Mouse (Mus musculus): ENCODE data around the gene Arhgef10l. TPM values are rescaled to one million over a fixed set of nuclear protein-coding genes. Genes with fewer than 3 reads are reported as not detected.

Arhgef10l gene
- polyA plus RNA-seq, 1 experiment from 2014 or later = 32.3 TPM

DNA sequence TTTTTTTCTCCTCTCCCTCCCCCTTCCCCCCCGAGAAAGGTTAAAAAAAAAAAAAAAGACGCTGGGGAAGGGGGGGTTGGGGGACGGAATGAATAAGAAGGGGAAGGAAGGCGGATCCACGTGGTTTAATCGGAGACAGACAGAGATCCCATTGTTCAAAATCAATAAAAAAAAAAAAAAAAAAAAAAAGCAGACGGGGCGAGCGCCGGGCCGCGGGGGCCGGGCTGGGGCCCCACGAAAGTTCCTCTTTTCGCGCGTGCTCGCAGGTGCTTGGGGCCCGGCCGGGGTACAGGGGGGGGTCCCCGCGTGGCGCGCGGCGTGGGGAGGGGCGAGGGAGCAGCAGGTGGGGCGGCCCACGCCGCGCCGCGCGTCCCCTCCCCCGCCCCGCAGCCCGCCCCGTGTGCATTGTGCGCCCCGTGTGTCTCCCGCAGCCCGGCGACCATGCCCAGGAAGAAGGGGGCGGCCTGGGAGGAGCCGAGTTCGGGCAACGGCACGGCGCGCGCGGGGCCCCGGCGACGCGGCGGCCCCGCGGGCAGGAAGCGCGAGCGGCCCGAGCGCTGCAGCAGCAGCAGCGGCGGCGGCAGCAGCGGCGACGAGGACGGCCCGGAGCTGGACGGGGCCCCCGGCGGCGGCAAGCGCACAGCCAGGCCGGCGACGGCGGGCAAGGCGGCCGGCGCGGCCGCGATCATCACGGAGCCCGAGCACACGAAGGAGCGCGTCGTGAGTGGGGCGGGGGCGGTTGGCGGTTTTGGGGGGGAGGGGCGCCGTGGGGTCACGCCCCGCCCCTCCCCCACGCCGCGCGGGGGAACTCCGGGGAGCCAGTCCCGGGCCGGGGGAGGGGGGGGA, 36.1 kb upstream of the Arhgef10l start:
- Histone ChIP-seq H3K4me1 (replicated peaks) (peaks cover 59% of the 10 kb centered on the region), H3K27me3 (ENCODE audit: insufficient read depth, poor library complexity, severe bottlenecking) (peaks cover 33% of the 10 kb centered on the region), H3K27ac (peak overlapping the region; percentile 100), H3K36me3 (peaks cover 35% of the 10 kb centered on the region), H3K4me3 (peak overlapping the region; percentile 93), H3K9me3 (no peaks in the 10 kb centered on the region)
- WGBS = 2% methylated on average over 101 of the region's 107 CpGs
- DNase-seq (ENCODE audit: low spot score) = peak; percentile 62

- peaks cover 33% of the 10 kb centered on the region for H3K27me3 ChIP-seq (ENCODE audit: insufficient read depth, poor library complexity, severe bottlenecking)
- peak overlapping the region; percentile 100 for H3K27ac ChIP-seq
- H3K36me3 ChIP-seq = peaks cover 27% of the 10 kb centered on the region
- DNase-seq (ENCODE audit: low spot score) = peak; percentile 84
- H3K4me1 ChIP-seq (replicated peaks) = peaks cover 55% of the 10 kb centered on the region
- WGBS = under 1% methylated on average over 61 of the region's 61 CpGs
- H3K9me3 ChIP-seq = no peaks in the 10 kb centered on the region
- peak overlapping the region; percentile 93 for H3K4me3 ChIP-seq
These were observed 35.4 kb upstream of the Arhgef10l start for GRCm38 (mm10) chr4:140701049-140701715.

- peak; percentile 30 for DNase-seq (ENCODE audit: low spot score)
- H3K36me3 ChIP-seq = peaks cover 20% of the 10 kb centered on the region
- H3K27me3 ChIP-seq (ENCODE audit: insufficient read depth, poor library complexity, severe bottlenecking) = peaks cover 33% of the 10 kb centered on the region
- no peaks in the 10 kb centered on the region for H3K9me3 ChIP-seq
- peaks cover 47% of the 10 kb centered on the region for H3K4me1 ChIP-seq (replicated peaks)
- 7% methylated on average over 20 of the region's 20 CpGs for WGBS
- peak within 1 kb of the TSS; percentile 100 for H3K27ac ChIP-seq
- H3K4me3 ChIP-seq = peak within 1 kb of the TSS; percentile 93
These were observed 34.6 kb upstream of the Arhgef10l start, which contains the start of gene Rcc2 for GRCm38 (mm10) chr4:140700269-140701018. TSS of gene Rcc2 (plus strand) at chr4:140700541.

DNA sequence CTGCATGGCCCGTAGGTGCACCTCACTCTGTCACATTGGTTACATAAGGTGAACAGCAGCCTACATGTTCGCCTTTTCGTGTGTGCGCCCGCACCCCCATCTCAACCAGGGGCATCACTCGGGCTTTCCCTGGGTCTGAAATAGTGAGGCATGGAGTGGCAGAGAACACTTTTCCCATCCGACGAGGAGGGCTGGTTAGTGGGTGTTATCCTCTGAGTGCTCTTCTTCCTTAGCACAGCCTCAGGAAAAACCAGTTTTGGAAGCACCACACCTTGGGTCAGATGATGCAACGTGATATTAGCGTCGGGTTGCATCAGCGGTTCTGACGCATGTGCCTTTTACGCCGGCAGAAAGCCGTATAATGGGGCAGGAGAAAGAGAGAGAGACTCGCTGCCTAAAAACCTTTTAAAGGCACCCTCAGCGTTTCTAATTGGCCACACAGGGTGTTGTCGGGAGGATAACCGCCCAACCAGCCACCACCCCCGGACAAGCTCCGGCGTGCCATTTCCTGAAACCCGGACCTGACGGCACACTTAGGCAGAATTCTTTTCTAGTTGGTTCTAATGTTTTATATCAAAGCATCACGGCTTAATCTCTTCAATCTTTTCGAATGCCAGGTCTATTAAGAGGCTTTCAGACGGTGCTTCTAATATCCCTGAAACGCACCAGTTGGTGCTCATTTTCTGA, 33.8 kb upstream of the Arhgef10l start:
- H3K36me3 ChIP-seq = peaks cover 11% of the 10 kb centered on the region
- 5% methylated on average over 29 of the region's 29 CpGs for WGBS
- DNase-seq (ENCODE audit: low spot score) = peak; percentile 37
- H3K4me3 ChIP-seq = peak overlapping the region; percentile 93
- H3K27me3 ChIP-seq (ENCODE audit: insufficient read depth, poor library complexity, severe bottlenecking) = peaks cover 33% of the 10 kb centered on the region
- 0 out of 2 replicates have a peak overlapping the region, but pooled peaks have one; percentile 17 for H3K27ac ChIP-seq
- peaks cover 46% of the 10 kb centered on the region for H3K4me1 ChIP-seq (replicated peaks)
- no peaks in the 10 kb centered on the region for H3K9me3 ChIP-seq

DNA sequence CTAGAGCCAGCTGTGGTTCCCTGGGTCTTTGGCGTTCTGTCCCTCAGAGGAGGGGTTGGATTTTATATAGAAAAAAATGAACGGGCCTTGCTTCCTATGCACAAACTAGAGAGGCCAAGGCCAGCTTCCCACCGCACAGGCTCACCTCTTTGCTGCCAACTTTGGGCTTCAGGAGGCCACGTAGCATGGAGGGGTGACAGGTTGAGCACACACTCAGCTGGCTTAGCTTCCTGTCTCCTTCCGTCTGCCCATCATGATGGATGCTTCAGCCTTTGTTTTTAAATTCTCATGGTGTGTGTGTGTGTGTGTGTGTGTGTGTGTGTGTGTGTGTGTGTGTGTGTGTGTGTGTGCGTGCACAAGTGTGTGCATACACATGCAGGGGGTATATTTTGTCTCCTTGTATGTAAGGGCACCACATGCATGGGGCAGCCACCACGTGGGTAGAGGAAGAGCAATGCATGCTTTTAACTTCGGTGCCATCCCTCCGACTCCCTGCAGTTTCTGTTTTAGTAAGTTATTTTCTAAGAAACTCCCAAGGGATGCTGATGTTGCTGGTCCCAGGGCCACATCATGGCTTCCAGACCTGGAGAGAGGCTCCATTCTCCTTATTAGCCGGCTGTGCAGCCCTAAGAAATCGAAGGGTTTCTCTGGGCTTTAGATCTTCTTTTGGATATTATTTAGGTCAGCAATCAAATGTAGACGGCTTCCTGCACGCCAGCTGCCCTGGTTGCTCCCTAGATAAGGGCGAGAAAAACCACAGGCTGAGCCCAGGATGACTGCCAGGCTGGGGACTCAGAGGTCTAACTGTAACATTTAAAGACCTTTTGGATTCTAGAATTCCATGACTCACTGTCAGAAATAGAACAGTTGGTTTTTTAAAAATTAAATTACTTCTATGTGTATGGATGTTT, 30.1 kb upstream of the Arhgef10l start:
- Histone ChIP-seq H3K36me3 (no peaks in the 10 kb centered on the region), H3K27ac (no peak overlapping the region), H3K4me3 (no peak overlapping the region), H3K9me3 (no peaks in the 10 kb centered on the region), H3K4me1 (replicated peaks) (peaks cover 40% of the 10 kb centered on the region), H3K27me3 (ENCODE audit: insufficient read depth, poor library complexity, severe bottlenecking) (peaks cover 31% of the 10 kb centered on the region)
- 80% methylated on average over 14 of the region's 14 CpGs for WGBS
- no peak for DNase-seq (ENCODE audit: low spot score)

DNA sequence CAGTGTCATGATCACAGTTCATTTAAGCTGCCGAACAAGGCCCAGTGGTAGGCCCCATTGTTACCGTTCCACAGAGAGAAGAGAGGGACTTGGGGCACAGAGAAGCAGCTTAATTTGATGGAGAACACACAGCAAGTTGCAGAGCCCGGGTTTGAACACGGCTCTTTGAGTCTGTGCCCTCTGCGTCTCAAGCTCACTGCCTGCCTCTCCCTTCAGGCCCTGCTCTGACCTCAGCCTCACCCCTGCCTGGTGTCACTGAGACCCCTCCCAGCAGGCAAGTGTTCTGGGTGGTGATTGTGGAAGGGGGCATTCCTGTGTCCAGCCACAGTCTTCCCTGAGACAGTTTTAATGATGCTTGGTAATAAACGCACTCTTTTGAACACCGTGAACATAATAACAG, 29.3 kb upstream of the Arhgef10l start:
- H3K9me3 ChIP-seq = no peaks in the 10 kb centered on the region
- 77% methylated on average over 7 of the region's 7 CpGs for WGBS
- DNase-seq (ENCODE audit: low spot score) = no peak
- H3K36me3 ChIP-seq = no peaks in the 10 kb centered on the region
- no peak overlapping the region for H3K27ac ChIP-seq
- peaks cover 34% of the 10 kb centered on the region for H3K4me1 ChIP-seq (replicated peaks)
- peaks cover 23% of the 10 kb centered on the region for H3K27me3 ChIP-seq (ENCODE audit: insufficient read depth, poor library complexity, severe bottlenecking)
- H3K4me3 ChIP-seq = no peak overlapping the region

DNA sequence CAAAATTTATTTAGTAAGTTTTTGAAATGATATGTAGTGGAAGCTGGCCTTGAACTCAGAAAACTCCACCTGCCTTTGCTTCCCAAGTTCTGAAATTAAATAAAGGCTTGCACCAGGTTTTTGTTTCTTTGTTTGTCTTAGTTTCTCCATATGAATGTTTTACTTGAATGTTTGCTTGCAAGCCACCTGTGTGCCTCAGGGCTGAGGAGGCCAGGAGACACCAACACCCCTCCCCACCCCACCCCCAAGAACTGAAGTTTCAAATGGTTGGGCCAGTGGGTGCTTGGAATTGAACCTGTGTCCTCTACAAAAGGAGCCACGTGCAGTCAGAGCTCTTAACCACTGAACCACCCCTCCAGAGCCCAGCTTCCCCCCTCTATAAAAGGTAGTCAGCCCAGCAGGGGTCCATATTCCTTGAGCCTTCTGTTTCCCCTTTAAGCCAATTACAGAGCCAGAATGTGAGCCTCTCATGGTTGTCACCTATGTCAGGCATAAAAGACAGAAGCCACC, 28.8 kb upstream of the Arhgef10l start:
- no peak overlapping the region for H3K4me3 ChIP-seq
- no peak overlapping the region for H3K27ac ChIP-seq
- H3K4me1 ChIP-seq (replicated peaks) = peaks cover 31% of the 10 kb centered on the region
- no peaks in the 10 kb centered on the region for H3K36me3 ChIP-seq
- no peak for DNase-seq (ENCODE audit: low spot score)
- peaks cover 18% of the 10 kb centered on the region for H3K27me3 ChIP-seq (ENCODE audit: insufficient read depth, poor library complexity, severe bottlenecking)
- H3K9me3 ChIP-seq = no peaks in the 10 kb centered on the region
- WGBS = 37% methylated on average over 1 of the region's 1 CpGs

- DNase-seq (ENCODE audit: low spot score) = no peak
- Histone ChIP-seq H3K27me3 (ENCODE audit: insufficient read depth, poor library complexity, severe bottlenecking) (peaks cover 7% of the 10 kb centered on the region), H3K27ac (no peak overlapping the region), H3K9me3 (no peaks in the 10 kb centered on the region), H3K36me3 (no peaks in the 10 kb centered on the region), H3K4me1 (replicated peaks) (peaks cover 26% of the 10 kb centered on the region), H3K4me3 (no peak overlapping the region)
- WGBS = 80% methylated on average over 4 of the region's 4 CpGs
These were observed 27.7 kb upstream of the Arhgef10l start for GRCm38 (mm10) chr4:140693513-140693912.

DNA sequence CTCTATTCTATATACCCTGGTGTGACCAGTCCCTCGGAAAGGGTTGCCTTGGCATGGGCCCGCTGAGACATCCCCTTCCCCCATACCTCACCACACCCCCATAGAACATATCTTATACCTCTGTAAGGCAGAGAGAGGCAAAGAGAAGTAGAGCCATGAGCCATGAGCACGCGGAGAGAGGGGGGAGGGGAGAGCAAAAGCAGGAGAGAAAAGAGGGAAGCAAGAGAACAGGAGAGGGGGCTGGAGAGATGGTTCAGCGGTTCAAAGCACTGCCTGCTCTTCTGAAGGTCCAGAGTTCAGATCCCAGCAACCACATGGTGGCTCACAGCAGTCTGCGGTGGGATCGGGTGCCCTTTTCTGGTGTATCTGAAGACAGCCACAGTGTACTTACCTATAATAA, 25.7 kb upstream of the Arhgef10l start:
- H3K4me3 ChIP-seq = no peak overlapping the region
- H3K27me3 ChIP-seq (ENCODE audit: insufficient read depth, poor library complexity, severe bottlenecking) = no peaks in the 10 kb centered on the region
- peak overlapping the region; percentile 66 for H3K27ac ChIP-seq
- no peaks in the 10 kb centered on the region for H3K9me3 ChIP-seq
- no peak for DNase-seq (ENCODE audit: low spot score)
- WGBS = 75% methylated on average over 7 of the region's 7 CpGs
- H3K36me3 ChIP-seq = no peaks in the 10 kb centered on the region
- H3K4me1 ChIP-seq (replicated peaks) = peaks cover 31% of the 10 kb centered on the region

DNA sequence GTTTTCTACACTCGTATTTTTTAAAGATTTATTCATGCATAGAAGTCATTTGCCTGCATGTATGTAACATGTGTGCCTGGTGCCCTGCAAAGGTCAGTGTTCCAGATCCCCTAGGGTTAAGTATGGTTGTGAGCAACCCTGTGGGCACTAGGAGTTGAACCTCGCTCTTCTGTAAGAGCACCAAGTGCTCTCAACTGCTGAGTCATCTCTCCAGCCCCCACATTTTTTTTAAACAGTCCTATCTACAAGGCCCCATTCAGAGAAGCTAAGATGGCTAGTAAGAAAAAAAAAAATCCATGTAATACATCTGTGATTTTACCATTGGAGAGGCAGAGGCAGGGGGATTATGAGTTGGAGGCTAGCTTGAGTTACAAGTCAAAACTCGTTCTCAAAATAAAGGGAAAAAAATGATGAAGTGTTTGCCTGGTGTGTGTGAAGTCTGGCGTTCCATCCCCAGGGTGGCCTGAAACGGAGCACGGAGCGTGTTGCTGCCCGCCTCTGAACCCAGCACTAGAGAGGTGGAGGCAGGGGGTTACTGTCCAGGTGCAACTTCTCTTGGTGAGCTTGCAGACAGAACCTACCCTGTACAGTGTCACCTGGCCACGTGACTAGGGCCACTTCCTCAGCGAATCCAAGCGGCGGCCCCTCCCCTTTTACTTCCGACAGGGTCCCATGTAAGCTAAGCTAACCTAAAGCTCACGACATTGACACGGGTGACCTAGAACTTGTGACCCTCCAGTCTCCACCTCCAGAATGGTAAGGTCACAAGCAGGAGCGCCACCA, 24.3 kb upstream of the Arhgef10l start:
- 76% methylated on average over 16 of the region's 16 CpGs for WGBS
- Histone ChIP-seq H3K36me3 (no peaks in the 10 kb centered on the region), H3K27me3 (ENCODE audit: insufficient read depth, poor library complexity, severe bottlenecking) (peaks cover 6% of the 10 kb centered on the region), H3K4me1 (replicated peaks) (peaks cover 32% of the 10 kb centered on the region), H3K4me3 (no peak overlapping the region), H3K27ac (no peak overlapping the region; the same call in 1 of the 2 replicates), H3K9me3 (no peaks in the 10 kb centered on the region)
- no peak for DNase-seq (ENCODE audit: low spot score)
